Mouse (Mus musculus): ENCODE results near the gene Ces2e. TPM values are rescaled to one million over a fixed set of nuclear protein-coding genes. Genes with fewer than 3 reads are reported as not detected.

Ces2e gene
- not detected for total RNA-seq (2023)

DNA sequence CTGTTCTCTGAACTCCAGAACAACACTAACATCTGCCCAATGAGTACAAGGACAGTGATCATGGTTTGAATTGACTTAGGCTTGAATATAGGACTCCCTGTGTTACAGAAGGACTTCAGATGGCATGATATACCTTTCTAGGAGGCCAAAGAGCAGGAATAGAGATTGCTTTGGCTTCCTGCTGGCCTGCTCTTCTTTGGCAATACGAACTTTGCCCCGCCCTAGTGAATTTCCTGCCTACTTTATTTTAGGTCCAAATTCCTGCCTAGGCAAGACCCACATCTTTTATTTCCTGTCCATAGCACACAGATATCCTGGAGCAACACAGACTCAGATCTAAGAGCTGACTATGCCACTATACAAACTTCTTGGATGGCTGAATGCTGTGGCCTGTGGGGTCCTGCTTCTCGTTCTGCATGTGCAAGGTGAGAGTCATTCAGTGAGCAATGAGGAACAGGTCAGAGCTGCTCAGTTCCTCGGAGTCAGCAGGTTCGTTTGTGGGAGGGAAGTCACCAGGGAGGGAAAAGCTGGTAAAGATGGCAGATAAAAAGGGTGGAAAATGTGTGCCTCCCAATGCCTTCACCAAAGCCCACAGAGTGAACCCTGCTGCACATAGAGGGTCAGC is at the start of gene Ces2e:
Ces2e (plus strand) TSS at position 289 of the 625 bp plus-strand sequence.

DNA sequence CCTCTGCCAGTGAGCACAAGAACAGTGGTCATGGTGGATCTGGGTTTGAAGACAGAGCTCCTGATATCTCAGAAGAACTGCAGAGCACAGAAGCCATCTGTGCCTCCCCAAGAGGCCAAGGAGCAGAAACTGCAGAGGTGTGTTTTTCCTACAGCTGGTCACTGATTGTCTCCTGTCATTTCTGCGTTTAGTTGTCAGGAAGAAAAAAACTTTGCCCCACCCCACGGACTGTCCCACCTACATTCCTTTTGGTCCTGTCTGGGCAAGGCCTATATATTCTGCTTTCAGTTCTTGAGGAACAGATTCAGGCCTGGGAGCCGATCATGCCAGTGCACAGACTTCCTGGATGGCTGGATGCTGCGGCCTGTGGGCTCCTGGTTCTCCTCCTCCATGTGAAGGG is 21.0 kb downstream of the Ces2e start, which contains the start of gene Ces2f:
Ces2f (plus strand) TSS at position 301 of the 400 bp plus-strand sequence.

DNA sequence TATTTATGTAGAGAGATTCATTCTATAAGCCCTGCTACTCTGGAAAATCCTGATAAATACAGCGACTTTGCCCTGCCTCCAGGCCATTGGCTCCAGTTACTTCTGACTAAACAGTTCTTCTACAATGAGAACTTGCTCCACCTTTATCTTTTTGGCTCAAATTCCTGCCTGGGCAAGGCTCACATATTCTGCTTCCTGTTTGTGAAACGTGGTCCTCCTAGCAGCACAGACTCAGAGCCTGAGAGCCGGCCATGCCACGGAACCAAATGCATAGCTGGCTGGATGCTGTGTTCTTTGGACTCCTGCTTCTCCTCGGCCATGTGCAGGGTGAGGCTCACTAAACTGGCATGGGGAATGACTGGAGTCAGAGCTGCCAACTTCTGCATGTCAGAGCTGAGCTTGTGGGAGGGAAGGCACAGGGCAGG is 35.5 kb downstream of the Ces2e start, which contains the start of gene Ces2g:
Ces2g (plus strand) TSS at position 182 of the 425 bp plus-strand sequence.

Other genes starting within 250 kb of the Ces2e start
- not detected for gene Ces2a, start 192.3 kb upstream of the Ces2e start, total RNA-seq (2023)
- gene Ces2b, start 94.7 kb upstream of the Ces2e start, total RNA-seq (2023): not detected
- not detected for gene Ces2c, start 79.2 kb upstream of the Ces2e start, total RNA-seq (2023)
- gene Ces2f, start 21.1 kb downstream of the Ces2e start, total RNA-seq (2023): not detected
- gene Ces2g, start 35.5 kb downstream of the Ces2e start, total RNA-seq (2023): not detected
- not detected for gene Ces2h, start 74.6 kb downstream of the Ces2e start, total RNA-seq (2023)
- gene Ces3a, start 122.3 kb downstream of the Ces2e start, total RNA-seq (2023): not detected
- not detected for gene Ces3b, start 157.5 kb downstream of the Ces2e start, total RNA-seq (2023)
- not detected for gene Ces4a, start 205.5 kb downstream of the Ces2e start, total RNA-seq (2023)
- 10 to 100 TPM; 96.5 to 98.2 TPM for gene Cbfb, start 244.4 kb downstream of the Ces2e start, total RNA-seq (2023)

Measured in B cell, adult 67 days (primary cell).